Mouse (Mus musculus): ENCODE measurements at regions not wholly inside any gene's neighbourhood (a gene's known extent, or its start where the extent isn't known, plus 50 kb on each side); places are given as distances from the start of the nearest gene placed in this dataset.

GRCm38 (mm10) chr5:111652472-111652871 lies 81.3 kb upstream of the Gm26897 start:
- intact Hi-C loops (cut with DNase I) = no loop called here

GRCm38 (mm10) chr5:111656436-111656835 lies 77.3 kb upstream of the Gm26897 start:
- intact Hi-C loops (cut with DNase I) = no loop called here

GRCm38 (mm10) chr5:111657759-111658429 lies 75.8 kb upstream of the Gm26897 start:
- intact Hi-C loops (cut with DNase I) = no loop called here

GRCm38 (mm10) chr5:111659229-111659628 lies 74.5 kb upstream of the Gm26897 start:
- intact Hi-C loops (cut with DNase I) = no loop called here

- intact Hi-C loops (cut with DNase I) = no loop called here
Measured at GRCm38 (mm10) chr5:111660447-111660846, 73.3 kb upstream of the Gm26897 start.

- intact Hi-C loops (cut with DNase I) = no loop called here
Measured at GRCm38 (mm10) chr5:111660968-111661367, 72.8 kb upstream of the Gm26897 start.

GRCm38 (mm10) chr5:111661971-111662370 lies 71.8 kb upstream of the Gm26897 start:
- intact Hi-C loops (cut with DNase I) = no loop called here

- intact Hi-C loops (cut with DNase I) = no loop called here
Measured at GRCm38 (mm10) chr5:111663831-111664230, 69.9 kb upstream of the Gm26897 start.

- intact Hi-C loops (cut with DNase I) = no loop called here
Measured at GRCm38 (mm10) chr5:111665406-111665805, 68.3 kb upstream of the Gm26897 start.

- intact Hi-C loops (cut with DNase I) = no loop called here
Measured at GRCm38 (mm10) chr5:111666007-111666406, 67.7 kb upstream of the Gm26897 start.

- intact Hi-C loops (cut with DNase I) = no loop called here
Measured at GRCm38 (mm10) chr5:111667901-111668300, 65.8 kb upstream of the Gm26897 start.

GRCm38 (mm10) chr5:111669139-111669538 lies 64.6 kb upstream of the Gm26897 start:
- intact Hi-C loops (cut with DNase I) = no loop called here

- intact Hi-C loops (cut with DNase I) = no loop called here
Measured at GRCm38 (mm10) chr5:111671762-111672161, 62.0 kb upstream of the Gm26897 start.

- intact Hi-C loops (cut with DNase I) = no loop called here
Measured at GRCm38 (mm10) chr5:111674976-111675672, 58.6 kb upstream of the Gm26897 start.

- intact Hi-C loops (cut with DNase I) = no loop called here
Measured at GRCm38 (mm10) chr5:111675673-111676261, 58.0 kb upstream of the Gm26897 start.

GRCm38 (mm10) chr5:111677847-111678311 lies 55.8 kb upstream of the Gm26897 start:
- intact Hi-C loops (cut with DNase I) = no loop called here

GRCm38 (mm10) chr5:111678496-111678895 lies 55.2 kb upstream of the Gm26897 start:
- intact Hi-C loops (cut with DNase I) = no loop called here

- intact Hi-C loops (cut with DNase I) = loop anchor here (2.0 kb wide), 1 partner anchor 267 kb away; no protein-coding TSS in a partner anchor
Measured at GRCm38 (mm10) chr5:111681362-111682028, 52.2 kb upstream of the Gm26897 start.

GRCm38 (mm10) chr5:111682899-111683298 lies 50.8 kb upstream of the Gm26897 start:
- intact Hi-C loops (cut with DNase I) = loop anchor here (2.0 kb wide), 1 partner anchor 268 kb away; no protein-coding TSS in a partner anchor
